Mouse (Mus musculus) NIH3T3 (cell line): ENCODE measurements at regions not wholly inside any gene's neighbourhood (a gene's known extent, or its start where the extent isn't known, plus 50 kb on each side); places are given as distances from the start of the nearest gene placed in this dataset.

ENCODE experiments used
- DNase-seq: peaks from one replicate; pipeline ENCODE4 v3.0.0-alpha.2; 2012; ENCODE audit warnings: low read depth

- no peak for DNase-seq
Observed at GRCm38 (mm10) chr15:8582676-8583075, 62.9 kb upstream of the Gm2310 start.

- no peak for DNase-seq
Observed at GRCm38 (mm10) chr15:8581146-8581913, 61.6 kb upstream of the Gm2310 start.

GRCm38 (mm10) chr15:8580077-8580476 is 60.3 kb upstream of the Gm2310 start:
- no peak for DNase-seq

- DNase-seq: peak; percentile 84
Observed at GRCm38 (mm10) chr15:8577480-8577881, 57.7 kb upstream of the Gm2310 start.

GRCm38 (mm10) chr15:8576975-8577374 is 57.2 kb upstream of the Gm2310 start:
- DNase-seq: no peak

GRCm38 (mm10) chr15:8569617-8570016 is 49.9 kb upstream of the Gm2310 start:
- DNase-seq: peak; percentile 12
